Mouse (Mus musculus): ENCODE data around the gene Ccdc106.

GRCm38 (mm10) chr7:5014251-5015117 lies 5.9 kb upstream of the Ccdc106 start, which contains the start of the genes Zfp524 and Fiz1:
- TF ChIP-seq EP300 (IDR thresholded peaks at IDR 0.05; ENCODE audit: low read depth): no peak
- no peak for TF ChIP-seq CTCF (IDR thresholded peaks at IDR 0.05; ENCODE audit: low read depth)

All from heart, postnatal 0 days (tissue).